Mouse (Mus musculus) left cerebral cortex, adult 11 months (tissue): ENCODE data around the gene Sh3bgrl2.

Experiments used
- DNase-seq: peaks from one replicate; pipeline ENCODE4 v3.0.0; 2022; ENCODE audit warnings: low spot score

Gene Sh3bgrl2

GRCm38 (mm10) chr9:83591848-83592456, 43.8 kb downstream of the Sh3bgrl2 start:
- no peak for DNase-seq

GRCm38 (mm10) chr9:83593811-83594210, 45.7 kb downstream of the Sh3bgrl2 start:
- no peak for DNase-seq

GRCm38 (mm10) chr9:83596132-83596531, 48.0 kb downstream of the Sh3bgrl2 start:
- peak; percentile 56 for DNase-seq

- no peak for DNase-seq
Observed at GRCm38 (mm10) chr9:83596646-83597481, 48.7 kb downstream of the Sh3bgrl2 start.

- DNase-seq = peak; percentile 45
Observed at GRCm38 (mm10) chr9:83598047-83598446, 49.9 kb downstream of the Sh3bgrl2 start.

GRCm38 (mm10) chr9:83599505-83599904, 51.4 kb downstream of the Sh3bgrl2 start:
- no peak for DNase-seq

GRCm38 (mm10) chr9:83600286-83601048, 52.3 kb downstream of the Sh3bgrl2 start:
- DNase-seq = peak; percentile 40

GRCm38 (mm10) chr9:83602176-83602770, 54.1 kb downstream of the Sh3bgrl2 start:
- DNase-seq = no peak

GRCm38 (mm10) chr9:83603159-83603558, 55.0 kb downstream of the Sh3bgrl2 start:
- DNase-seq = no peak

- no peak for DNase-seq
Observed at GRCm38 (mm10) chr9:83605886-83606640, 57.9 kb downstream of the Sh3bgrl2 start.

GRCm38 (mm10) chr9:83608135-83608534, 60.0 kb downstream of the Sh3bgrl2 start:
- no peak for DNase-seq

GRCm38 (mm10) chr9:83609422-83610297, 61.5 kb downstream of the Sh3bgrl2 start:
- peak; percentile 80 for DNase-seq

- DNase-seq = no peak
Observed at GRCm38 (mm10) chr9:83615912-83616585, 67.9 kb downstream of the Sh3bgrl2 start.

GRCm38 (mm10) chr9:83616586-83617081, 68.5 kb downstream of the Sh3bgrl2 start:
- no peak for DNase-seq

GRCm38 (mm10) chr9:83623455-83623854, 75.3 kb downstream of the Sh3bgrl2 start:
- no peak for DNase-seq

- no peak for DNase-seq
Observed at GRCm38 (mm10) chr9:83624193-83624592, 76.1 kb downstream of the Sh3bgrl2 start.

- no peak for DNase-seq
Observed at GRCm38 (mm10) chr9:83625085-83625484, 77.0 kb downstream of the Sh3bgrl2 start.

- no peak for DNase-seq
Observed at GRCm38 (mm10) chr9:83628669-83629612, 80.8 kb downstream of the Sh3bgrl2 start.

GRCm38 (mm10) chr9:83630341-83630740, 82.2 kb downstream of the Sh3bgrl2 start:
- no peak for DNase-seq
